Mouse (Mus musculus): ENCODE data around the gene Mas1. TPM values are rescaled to one million over a fixed set of nuclear protein-coding genes. Genes with fewer than 3 reads are reported as not detected.

Gene Mas1
- polyA plus RNA-seq, 1 experiment from 2014 or later = 0.66 TPM

Small RNA genes lying within 50 kb of the gene (microRNA-seq; reads per million reads assigned to microRNA genes)
- gene Gm24085 = not detected

Other genes with a start within 250 kb of the Mas1 start
- 0.63 and 1.2 TPM in 2 replicates for gene Slc22a1, start 192.3 kb downstream of the Mas1 start, polyA plus RNA-seq (2014; fragmentation: Nextera tagmentation; extraction: Ambion mirVana)
- 20.7 and 37.8 TPM in 2 replicates for gene Igf2r, start 98.5 kb downstream of the Mas1 start, polyA plus RNA-seq (2014; fragmentation: Nextera tagmentation; extraction: Ambion mirVana)
- not detected in 2 replicates for gene Mrgprh, start 7.9 kb upstream of the Mas1 start, polyA plus RNA-seq (2014; fragmentation: Nextera tagmentation; extraction: Ambion mirVana)
- 1.3 and 1.7 TPM in 2 replicates for gene Pnldc1, start 42.1 kb upstream of the Mas1 start, polyA plus RNA-seq (2014; fragmentation: Nextera tagmentation; extraction: Ambion mirVana)
- gene Tcp1, start 47.6 kb upstream of the Mas1 start, polyA plus RNA-seq (2014; fragmentation: Nextera tagmentation; extraction: Ambion mirVana) = 407 and 495 TPM in 2 replicates
- 186 and 194 TPM in 2 replicates for gene Mrpl18, start 48.2 kb upstream of the Mas1 start, polyA plus RNA-seq (2014; fragmentation: Nextera tagmentation; extraction: Ambion mirVana)
- gene Acat3, start 72.5 kb upstream of the Mas1 start, polyA plus RNA-seq (2014; fragmentation: Nextera tagmentation; extraction: Ambion mirVana) = 0.61 and 0.76 TPM in 2 replicates
- gene Acat2, start 92.6 kb upstream of the Mas1 start, polyA plus RNA-seq (2014; fragmentation: Nextera tagmentation; extraction: Ambion mirVana) = 78.4 and 95.7 TPM in 2 replicates
- 146 and 173 TPM in 2 replicates for gene Wtap, start 126.0 kb upstream of the Mas1 start, polyA plus RNA-seq (2014; fragmentation: Nextera tagmentation; extraction: Ambion mirVana)
- gene Sod2, start 138.7 kb upstream of the Mas1 start, polyA plus RNA-seq (2014; fragmentation: Nextera tagmentation; extraction: Ambion mirVana) = 139 and 144 TPM in 2 replicates
- gene Gpr31b, start 184.2 kb upstream of the Mas1 start, polyA plus RNA-seq (2014; fragmentation: Nextera tagmentation; extraction: Ambion mirVana) = not detected in 2 replicates
- 0.23 TPM in 1 of 2 replicates, not detected in the other for gene Tcp10b, start 193.0 kb upstream of the Mas1 start, polyA plus RNA-seq (2014; fragmentation: Nextera tagmentation; extraction: Ambion mirVana)